Mouse (Mus musculus) neural tube, embryonic 11.5 days (tissue): ENCODE measurements around the gene Gm13088. TPM values are rescaled to one million over a fixed set of nuclear protein-coding genes. Genes with fewer than 3 reads are reported as not detected.
"Not testable (repeated sequence)": the region's sequence is repeated elsewhere in the genome, so short reads cannot be mapped to it uniquely, and the experiment has no call there.

ENCODE experiments used
- ATAC-seq: fragments of 200-750 bp; cut with Nextera tagmentation; 2 replicates; pipeline ENCODE4 v1.8.0; 2017; ENCODE audit warnings: moderate number of reproducible peaks, mild to moderate bottlenecking, moderate TSS enrichment, moderate library complexity; ENCODE audit not compliant: insufficient read depth, low FRiP score, low TSS enrichment
- DNase-seq: peaks from one replicate; pipeline ENCODE4 v3.0.0-alpha.2; 2015; ENCODE audit warnings: low spot score
- H3K27ac ChIP-seq: fragments of 300-500 bp; sonication (generic); 2 replicates; pipeline ENCODE4 v1.5.1; 2014; ENCODE audit warnings: low read depth, mild to moderate bottlenecking, low read length
- H3K27me3 ChIP-seq: fragments of 300-500 bp; sonication (generic); 2 replicates; pipeline ENCODE4 v1.6.1; 2014; ENCODE audit warnings: mild to moderate bottlenecking, low read length, mixed read lengths; ENCODE audit not compliant: control insufficient read depth, insufficient read depth
- H3K36me3 ChIP-seq: fragments of 300-500 bp; sonication (generic); 2 replicates; pipeline ENCODE4 v1.6.1; 2014; ENCODE audit warnings: mild to moderate bottlenecking, low read length, moderate library complexity, mixed read lengths; ENCODE audit not compliant: control insufficient read depth, insufficient read depth
- H3K4me1 ChIP-seq: fragments of 300-500 bp; sonication (generic); 2 replicates; pipeline ENCODE4 v1.6.1; 2014; ENCODE audit warnings: low read length, mixed read lengths; ENCODE audit not compliant: control insufficient read depth, insufficient read depth
- H3K4me2 ChIP-seq: fragments of 300-500 bp; sonication (generic); 2 replicates; pipeline ENCODE4 v1.6.1; 2014; ENCODE audit warnings: low read depth, mild to moderate bottlenecking, moderate library complexity
- H3K4me3 ChIP-seq: fragments of 300-500 bp; sonication (generic); 2 replicates; pipeline ENCODE4 v1.5.1; 2014; ENCODE audit warnings: low read depth, low read length
- H3K9ac ChIP-seq: fragments of 300-500 bp; sonication (generic); 2 replicates; pipeline ENCODE4 v1.6.1; 2014; ENCODE audit warnings: mild to moderate bottlenecking, low read length
- H3K9me3 ChIP-seq: fragments of 300-500 bp; sonication (generic); 2 replicates; pipeline ENCODE4 v1.6.1; 2016; ENCODE audit warnings: low read length; ENCODE audit not compliant: control insufficient read depth
- WGBS: fragments of 180-500 bp; shearing (Covaris S2); extraction: QIAGEN DNeasy Blood & Tissue Kit; methylation state at CpG from one replicate; pipeline ENCODE4 v1.1.7; 2014; 5-methylcytosine and 5-hydroxymethylcytosine counted together
- polyA plus RNA-seq: library from polyadenylated mRNA; unstranded; fragments of >200 nt; fragmentation: Nextera tagmentation; extraction: Ambion mirVana; gene quantifications from 2 replicates; pipeline ENCODE4 v1.2.1, GENCODE M21; 2014

The Gm13088 gene
- polyA plus RNA-seq: not detected in 2 replicates

GRCm38 (mm10) chr4:143657146-143657545 lies at the start of gene Gm13088:
Gm13088 (minus strand) TSS chr4:143657246.
- not testable (repeated sequence) for DNase-seq, H3K36me3 ChIP-seq, H3K4me2 ChIP-seq, H3K27me3 ChIP-seq, H3K9me3 ChIP-seq, H3K4me3 ChIP-seq, H3K9ac ChIP-seq, H3K27ac ChIP-seq, H3K4me1 ChIP-seq, ATAC-seq

- Histone ChIP-seq H3K4me3 (no peak within 1 kb of the TSS), H3K4me1 (no peaks in the 10 kb centered on the region), H3K4me2 (no peak within 1 kb of the TSS), H3K36me3 (no peaks in the 10 kb centered on the region), H3K9ac (no peak within 1 kb of the TSS), H3K27ac (no peak within 1 kb of the TSS), H3K27me3 (no peaks in the 10 kb centered on the region), H3K9me3 (peaks cover 24% of the 10 kb centered on the region)
- ATAC-seq: no peak
- 83% methylated on average over 2 of the region's 2 CpGs for WGBS
- no peak for DNase-seq
Measured at GRCm38 (mm10) chr4:143702611-143703010, 45.6 kb upstream of the Gm13088 start, which contains the start of gene Gm13089. Gm13089 (minus strand) TSS chr4:143702711.

GRCm38 (mm10) chr4:143618101-143618500 lies 38.9 kb downstream of the Gm13088 start:
- not testable (repeated sequence) for H3K9ac ChIP-seq, ATAC-seq, H3K4me3 ChIP-seq, H3K9me3 ChIP-seq, H3K27ac ChIP-seq, DNase-seq, H3K4me1 ChIP-seq, H3K36me3 ChIP-seq, H3K4me2 ChIP-seq, H3K27me3 ChIP-seq
- WGBS: 84% methylated on average over 4 of the region's 4 CpGs

- H3K36me3 ChIP-seq, H3K4me2 ChIP-seq, DNase-seq, H3K27ac ChIP-seq, ATAC-seq, H3K4me1 ChIP-seq, H3K27me3 ChIP-seq, H3K9ac ChIP-seq, H3K4me3 ChIP-seq, H3K9me3 ChIP-seq: not testable (repeated sequence)
Measured at GRCm38 (mm10) chr4:143614703-143615102, 42.3 kb downstream of the Gm13088 start, which contains the start of gene Gm13083. Gm13083 (plus strand) TSS chr4:143615003.

GRCm38 (mm10) chr4:143611927-143612326 lies 45.1 kb downstream of the Gm13088 start:
- H3K9me3 ChIP-seq, H3K36me3 ChIP-seq, H3K27me3 ChIP-seq, DNase-seq, H3K9ac ChIP-seq, H3K4me3 ChIP-seq, H3K4me1 ChIP-seq, H3K27ac ChIP-seq, H3K4me2 ChIP-seq, ATAC-seq: not testable (repeated sequence)
- 86% methylated on average over 9 of the region's 9 CpGs for WGBS

Other genes starting within 250 kb of the Gm13088 start
- 17.3 and 17.4 TPM in 2 replicates for gene Pramef8, start 244.8 kb downstream of the Gm13088 start, polyA plus RNA-seq
- not detected in 2 replicates for gene Oog4, start 206.9 kb downstream of the Gm13088 start, polyA plus RNA-seq
- not detected in 2 replicates for gene Gm13043, start 145.9 kb downstream of the Gm13088 start, polyA plus RNA-seq
- not detected in 2 replicates for gene Gm13040, start 121.3 kb downstream of the Gm13088 start, polyA plus RNA-seq
- not detected in 2 replicates for gene BC080695, start 105.5 kb downstream of the Gm13088 start, polyA plus RNA-seq
- not detected in 2 replicates for gene Gm13057, start 105.5 kb downstream of the Gm13088 start, polyA plus RNA-seq
- gene Gm13083, start 42.2 kb downstream of the Gm13088 start, polyA plus RNA-seq: not detected in 2 replicates
- not detected in 2 replicates for gene Gm13089, start 45.5 kb upstream of the Gm13088 start, polyA plus RNA-seq
- gene Gm13078, start 62.2 kb upstream of the Gm13088 start, polyA plus RNA-seq: not detected in 2 replicates
- gene Gm13023, start 132.1 kb upstream of the Gm13088 start, polyA plus RNA-seq: not detected in 2 replicates
- gene Gm13084, start 158.8 kb upstream of the Gm13088 start, polyA plus RNA-seq: not detected in 2 replicates
- gene Gm13103, start 189.3 kb upstream of the Gm13088 start, polyA plus RNA-seq: not detected in 2 replicates
- gene Pramef6, start 243.1 kb upstream of the Gm13088 start, polyA plus RNA-seq: not detected in 2 replicates